Mouse (Mus musculus) thymus, postnatal 36 days (tissue): Measurements from ENCODE around the gene Olfr281.

ENCODE experiments used
- DNase-seq, 2 experiments: peaks; one replicate each; pipeline ENCODE4 v3.0.0; 2022; ENCODE audit warnings: mixed read lengths in 2 of 2

Olfr281 gene

DNA sequence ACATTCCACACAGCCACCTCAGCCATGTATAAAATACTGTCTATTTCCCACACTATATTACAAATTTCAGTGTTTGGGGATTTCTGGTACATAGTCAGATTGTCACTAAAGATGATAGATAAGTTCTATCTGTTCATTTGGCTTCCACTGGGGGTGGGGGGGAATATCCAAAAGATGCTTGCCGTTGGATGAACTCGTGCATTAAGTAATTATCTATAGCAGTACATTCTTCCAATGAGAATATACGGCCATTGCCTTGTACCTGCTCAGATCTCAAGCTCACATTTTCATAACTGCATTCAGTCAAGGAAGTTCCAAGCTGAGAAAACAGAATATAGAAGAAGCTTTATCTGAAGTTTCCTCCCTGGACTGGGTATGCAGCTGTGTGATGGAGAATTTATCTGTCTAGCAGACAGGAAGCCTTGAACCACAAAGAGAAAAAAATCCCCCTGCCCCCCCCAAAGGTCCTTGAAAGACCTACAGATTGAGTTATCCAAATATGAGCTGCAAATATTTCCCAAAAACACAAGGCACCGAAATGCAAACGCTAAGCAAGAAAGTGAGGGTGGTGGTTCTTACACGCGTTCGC, 34.1 kb downstream of the Olfr281 start:
- DNase-seq = no peak

DNA sequence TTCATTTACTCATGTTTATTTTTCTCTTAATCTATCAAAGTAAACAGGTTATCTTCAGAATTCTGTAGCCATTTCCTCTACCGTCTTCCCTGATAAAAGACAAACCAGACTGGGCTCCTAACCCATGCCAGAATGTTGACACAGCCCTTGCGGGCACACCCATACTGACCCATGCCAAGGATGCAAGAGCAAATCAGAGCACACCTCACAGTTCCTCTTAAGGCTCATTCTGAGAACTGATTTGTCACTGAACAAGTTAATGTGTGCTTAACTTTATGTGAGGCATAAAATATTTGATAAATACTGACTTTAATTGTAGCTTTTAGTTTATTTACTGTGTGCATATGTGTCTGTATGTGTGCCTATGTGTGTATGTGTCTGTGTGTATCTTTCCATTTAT, 38.9 kb downstream of the Olfr281 start:
- DNase-seq = no peak

DNA sequence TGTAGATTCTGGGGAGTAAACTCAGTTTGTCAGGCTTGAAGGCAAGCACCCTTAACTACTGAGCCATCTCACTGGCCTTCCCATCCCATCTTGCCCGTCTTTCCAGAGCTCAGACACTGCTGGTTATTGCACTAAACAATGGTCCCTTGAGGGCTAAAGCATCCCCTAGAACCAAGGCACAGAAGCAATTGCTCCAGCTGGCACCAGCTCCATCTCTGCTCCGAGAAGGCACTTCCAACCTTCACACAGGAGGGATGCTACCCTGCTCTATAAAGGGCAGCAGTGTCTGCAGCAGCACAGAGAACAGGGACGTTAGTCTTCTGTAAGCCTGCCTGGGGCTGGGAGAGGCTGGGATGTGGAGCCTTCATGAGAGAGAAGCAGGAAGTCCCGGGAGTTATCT, 39.7 kb downstream of the Olfr281 start, which contains the start of gene Olfr279:
Gene Olfr279 (plus strand): TSS at position 301 of the 400 bp plus-strand sequence.
- DNase-seq = no peak

DNA sequence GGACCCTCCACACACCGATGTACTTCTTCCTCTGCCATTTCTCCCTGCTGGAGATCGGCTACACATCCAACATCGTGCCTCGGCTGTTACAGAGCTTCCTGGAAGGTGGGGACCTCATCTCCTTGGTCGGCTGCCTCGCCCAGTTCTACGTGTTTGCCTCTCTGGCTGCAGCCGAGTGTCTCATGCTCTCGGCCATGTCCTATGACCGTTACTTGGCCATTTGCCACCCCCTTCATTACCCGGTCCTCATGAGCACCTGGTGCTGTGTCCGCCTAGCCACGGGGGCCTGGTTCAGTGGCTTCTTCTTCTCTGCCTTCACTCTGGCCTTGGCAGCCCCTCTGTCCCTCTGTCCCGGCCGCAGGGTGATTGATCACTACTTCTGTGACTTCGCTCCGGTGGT, 45.2 kb downstream of the Olfr281 start:
- DNase-seq = no peak

DNA sequence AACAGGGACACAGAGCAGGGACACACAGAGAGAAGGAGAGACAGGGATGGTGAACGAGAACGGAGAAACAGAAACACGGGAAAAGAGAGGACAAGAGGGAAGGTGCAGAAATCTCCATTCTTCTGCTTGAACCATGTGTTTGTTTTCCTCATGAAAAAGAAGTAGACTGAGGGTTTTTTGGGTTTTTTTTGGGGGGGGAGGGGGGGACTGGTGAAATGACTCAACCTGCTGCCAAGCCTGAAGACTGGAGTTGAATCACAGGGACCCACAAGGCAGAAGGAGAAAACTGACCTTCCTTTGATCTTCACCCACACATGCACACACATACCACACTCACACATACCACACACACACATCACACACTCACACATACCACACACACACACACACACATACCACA, 50.9 kb downstream of the Olfr281 start:
- no peak for DNase-seq

DNA sequence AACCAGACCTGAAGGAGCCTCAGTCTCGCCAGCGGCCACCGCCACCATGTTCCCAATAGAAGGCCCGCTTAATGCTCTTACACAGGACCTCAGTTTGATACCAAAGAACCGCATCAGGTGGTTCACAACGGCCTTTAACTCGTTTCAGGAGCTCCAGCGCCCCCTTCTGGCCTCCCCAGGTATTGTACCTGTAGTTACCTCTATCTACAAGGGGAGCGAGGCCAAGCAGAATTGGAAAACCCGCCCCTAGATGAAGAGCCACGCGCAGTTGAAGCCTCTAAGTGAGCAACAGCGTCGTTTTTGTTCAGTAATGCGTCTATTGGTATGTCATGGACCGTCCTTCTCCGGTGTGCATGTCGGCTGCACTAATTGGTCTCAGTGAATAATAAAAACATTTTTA, 52.1 kb downstream of the Olfr281 start:
- peak; percentile 79 to 82 for DNase-seq

DNA sequence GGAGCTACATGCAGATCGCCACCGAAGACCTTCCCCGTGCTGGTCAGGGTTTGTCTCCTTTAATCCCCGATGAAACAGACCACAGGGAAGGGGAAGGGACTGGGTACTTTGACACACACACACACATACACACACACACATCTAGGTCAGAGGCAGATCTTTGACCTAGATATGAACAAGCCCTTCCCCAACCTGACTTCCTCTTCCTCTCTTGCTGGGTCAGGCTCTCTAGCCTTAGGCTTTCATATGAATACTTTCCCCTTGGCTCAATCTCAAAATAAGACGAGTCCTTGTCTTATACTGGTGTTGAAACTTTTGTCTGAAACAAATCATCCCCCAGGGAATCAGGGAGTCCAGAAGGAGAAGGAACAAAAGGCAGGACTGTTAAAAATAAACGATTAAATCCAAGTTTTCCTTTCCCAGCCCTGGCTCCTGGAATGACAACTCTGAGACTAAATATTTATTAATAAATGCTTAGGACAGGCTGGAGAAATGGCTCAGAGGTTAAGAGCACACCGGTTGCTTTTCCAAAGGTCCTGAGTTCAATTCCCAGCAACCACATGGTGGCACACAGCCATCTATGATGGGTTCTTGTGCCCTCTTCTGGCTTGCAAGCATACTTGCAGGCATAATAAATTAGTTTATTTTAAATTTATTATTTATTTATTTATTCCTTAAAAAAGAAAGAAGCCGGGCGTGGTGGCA, 54.0 kb downstream of the Olfr281 start:
- peak; percentile 37 to 39 for DNase-seq

DNA sequence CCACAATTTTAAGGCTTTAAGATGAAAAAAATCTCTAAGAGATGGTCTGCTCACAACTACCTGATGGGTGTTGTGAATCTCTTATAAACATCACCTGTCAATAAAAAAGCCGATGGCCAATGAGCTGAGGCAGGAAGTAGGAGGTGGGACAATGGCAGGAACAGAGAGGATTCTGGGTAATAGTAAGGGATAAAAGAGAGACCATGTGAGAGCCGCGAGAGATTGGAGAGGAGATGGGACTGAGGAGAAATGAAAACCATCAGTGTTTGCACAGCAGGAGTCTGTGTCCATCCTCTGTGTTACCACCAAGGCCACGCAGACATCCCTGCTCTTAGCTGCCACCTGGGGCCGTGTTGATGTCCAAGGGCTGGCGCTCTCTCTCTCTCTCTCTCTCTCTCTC, 54.9 kb downstream of the Olfr281 start:
- no peak for DNase-seq

DNA sequence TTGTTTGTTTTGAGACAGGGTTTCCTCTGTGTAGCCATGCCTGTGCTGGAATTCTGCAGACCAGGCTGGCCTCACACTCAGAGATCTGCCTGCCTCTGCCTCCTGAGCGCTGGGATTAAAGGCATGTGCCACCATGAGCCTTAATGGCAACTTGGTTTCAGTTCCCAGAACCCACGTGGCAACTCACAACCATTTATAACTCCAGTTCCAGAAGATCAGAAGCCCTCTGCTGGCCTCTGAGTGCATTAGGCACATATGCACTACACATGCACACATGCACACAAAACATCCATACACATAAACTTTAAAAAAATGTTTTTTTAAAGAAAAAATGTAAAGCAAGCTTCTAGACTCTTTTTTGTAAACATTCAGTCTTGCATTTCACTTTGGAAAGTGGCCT, 57.0 kb downstream of the Olfr281 start:
- DNase-seq = no peak
